Mouse (Mus musculus): ENCODE results near the gene Sh3tc1. TPM values are rescaled to one million over a fixed set of nuclear protein-coding genes. Genes with fewer than 3 reads are reported as not detected.

Gene Sh3tc1
- polyA plus RNA-seq, 1 experiment from 2014 or later, result 2.3 TPM

DNA sequence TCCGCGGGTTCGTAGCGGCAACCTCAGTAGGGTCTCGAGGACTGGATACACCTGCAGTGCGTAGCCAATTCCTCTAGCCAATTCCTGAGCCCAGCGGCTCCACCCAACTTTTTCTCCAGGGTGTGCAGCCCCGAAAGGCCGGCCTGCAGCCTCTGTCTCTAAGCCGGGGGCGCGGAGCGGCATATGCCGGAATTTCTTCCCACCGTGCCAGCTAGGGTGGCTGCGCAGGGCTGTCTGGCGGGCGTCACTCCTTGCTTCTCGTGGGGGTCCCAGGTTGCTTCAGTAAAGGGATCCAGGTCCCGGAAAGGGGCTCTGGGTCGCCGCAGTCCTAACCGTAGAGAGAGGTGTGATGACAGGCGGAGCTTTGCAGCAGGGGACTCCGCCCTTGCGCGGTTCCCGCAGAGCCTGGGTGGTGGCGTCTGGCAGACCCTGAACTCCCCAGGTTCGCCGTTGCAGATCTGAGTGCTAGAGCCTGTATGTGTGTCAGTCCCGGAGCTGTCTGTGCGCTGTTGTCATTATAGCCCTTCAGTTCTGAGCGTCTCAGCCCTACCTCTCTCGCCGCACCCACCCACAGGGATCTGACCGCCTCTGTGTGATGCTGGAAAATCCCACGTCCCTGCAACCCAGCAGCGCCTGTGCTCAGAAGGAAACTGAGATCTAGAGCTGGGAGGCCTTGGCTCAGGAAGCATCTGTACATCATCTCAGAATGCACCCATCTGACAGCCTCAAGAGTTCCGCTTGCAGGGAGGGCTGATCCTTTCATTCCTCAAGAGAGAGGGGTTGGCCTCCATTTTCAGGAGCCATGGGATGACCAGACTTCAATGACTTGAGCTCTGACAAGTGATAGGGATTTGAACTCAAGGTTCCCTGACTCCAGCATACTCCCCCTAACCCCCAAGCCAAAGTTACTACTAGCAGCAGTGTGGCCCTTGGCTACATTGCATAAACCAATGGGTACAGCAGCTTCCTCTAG is 18.6 kb upstream of the Sh3tc1 start:
- DNase-seq (ENCODE audit: low spot score) (peak; percentile 27), ATAC-seq (ENCODE audit: insufficient number of reproducible peaks, low FRiP score, low TSS enrichment, low read depth) (peak; percentile 46; the same call in 1 of the 2 replicates)
- Histone ChIP-seq H3K9ac (ENCODE audit: low read length) (no peak overlapping the region), H3K9me3 (ENCODE audit: control insufficient read depth, low read length) (no peaks in the 10 kb centered on the region), H3K4me1 (ENCODE audit: control insufficient read depth, insufficient read depth, low read length) (peaks cover 8% of the 10 kb centered on the region), H3K36me3 (ENCODE audit: control insufficient read depth, insufficient read depth, low read length) (no peaks in the 10 kb centered on the region), H3K27me3 (ENCODE audit: control insufficient read depth, insufficient read depth, low read length) (peaks cover 37% of the 10 kb centered on the region), H3K4me3 (ENCODE audit: low read depth, low read length) (peak overlapping the region; percentile 51), H3K27ac (replicated peaks; ENCODE audit: low read depth, low read length) (no peak overlapping the region), H3K4me2 (ENCODE audit: low read depth, severe bottlenecking) (peak overlapping the region; percentile 96)
- WGBS, result 1% methylated on average over 40 of the region's 40 CpGs

DNA sequence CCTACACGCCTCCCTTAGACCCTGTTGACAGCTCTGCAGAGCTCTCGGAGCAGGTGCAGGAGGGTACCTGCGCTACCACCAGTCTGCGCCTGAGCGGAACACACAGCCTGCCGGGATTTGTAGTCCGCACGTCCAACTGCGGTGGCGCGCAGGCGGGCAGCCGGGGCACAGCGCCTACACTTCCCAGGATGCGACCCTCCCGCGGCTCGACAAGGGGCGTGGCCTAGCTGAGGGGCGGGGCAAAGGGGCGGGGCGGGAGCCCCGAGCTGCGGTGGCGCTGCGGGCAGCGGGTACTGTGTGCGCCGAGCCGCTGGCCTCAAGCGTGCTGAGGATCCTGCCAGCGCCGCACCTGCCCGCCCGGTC is 17.8 kb upstream of the Sh3tc1 start, which contains the start of gene Ablim2:
Ablim2 (plus strand) TSS at position 242 of the 363 bp plus-strand sequence.
- no peak within 1 kb of the TSS for H3K9ac ChIP-seq (ENCODE audit: low read length)
- no peaks in the 10 kb centered on the region for H3K36me3 ChIP-seq (ENCODE audit: control insufficient read depth, insufficient read depth, low read length)
- peak within 1 kb of the TSS; percentile 96 for H3K4me2 ChIP-seq (ENCODE audit: low read depth, severe bottlenecking)
- peak within 1 kb of the TSS; percentile 51 for H3K4me3 ChIP-seq (ENCODE audit: low read depth, low read length)
- peaks cover 8% of the 10 kb centered on the region for H3K4me1 ChIP-seq (ENCODE audit: control insufficient read depth, insufficient read depth, low read length)
- H3K27ac ChIP-seq (replicated peaks; ENCODE audit: low read depth, low read length), result no peak within 1 kb of the TSS
- WGBS, result under 1% methylated on average over 35 of the region's 35 CpGs
- peaks cover 37% of the 10 kb centered on the region for H3K27me3 ChIP-seq (ENCODE audit: control insufficient read depth, insufficient read depth, low read length)
- DNase-seq (ENCODE audit: low spot score) (peak; percentile 93), ATAC-seq (ENCODE audit: insufficient number of reproducible peaks, low FRiP score, low TSS enrichment, low read depth) (peak; percentile 86)
- no peaks in the 10 kb centered on the region for H3K9me3 ChIP-seq (ENCODE audit: control insufficient read depth, low read length)

- ATAC-seq (ENCODE audit: insufficient number of reproducible peaks, low FRiP score, low TSS enrichment, low read depth) (0 out of 2 replicates have a peak, but pooled peaks have one; percentile 3), DNase-seq (ENCODE audit: low spot score) (no peak)
- Histone ChIP-seq H3K4me1 (ENCODE audit: control insufficient read depth, insufficient read depth, low read length) (peaks cover 8% of the 10 kb centered on the region), H3K4me2 (ENCODE audit: low read depth, severe bottlenecking) (peak overlapping the region; percentile 96), H3K27me3 (ENCODE audit: control insufficient read depth, insufficient read depth, low read length) (peaks cover 37% of the 10 kb centered on the region), H3K4me3 (ENCODE audit: low read depth, low read length) (peak overlapping the region; percentile 51), H3K27ac (replicated peaks; ENCODE audit: low read depth, low read length) (no peak overlapping the region), H3K9ac (ENCODE audit: low read length) (no peak overlapping the region), H3K9me3 (ENCODE audit: control insufficient read depth, low read length) (no peaks in the 10 kb centered on the region), H3K36me3 (ENCODE audit: control insufficient read depth, insufficient read depth, low read length) (no peaks in the 10 kb centered on the region)
- WGBS, result 13% methylated on average over 26 of the region's 26 CpGs
Observed at GRCm38 (mm10) chr5:35756997-35757638, 17.3 kb upstream of the Sh3tc1 start.

DNA sequence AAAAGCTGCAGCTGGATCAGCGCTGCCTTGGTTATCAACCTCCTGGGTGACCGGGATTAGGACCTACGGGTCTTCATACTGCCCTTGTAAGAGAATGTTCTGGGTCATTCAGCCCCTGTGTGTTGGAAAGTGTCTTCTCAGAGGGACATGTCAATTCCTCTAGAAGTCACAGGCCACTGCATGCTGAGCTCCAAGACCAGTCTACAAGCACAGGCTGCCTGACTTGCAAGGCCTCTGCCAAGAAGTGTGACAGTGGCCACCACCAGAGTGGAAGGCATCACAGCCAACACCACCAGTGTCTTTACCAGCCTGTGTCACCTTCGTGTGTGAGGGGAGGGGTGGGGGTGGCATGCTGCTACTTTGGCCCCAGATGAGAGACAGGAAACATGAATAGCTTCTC is 16.2 kb upstream of the Sh3tc1 start:
- no peak overlapping the region for H3K9ac ChIP-seq (ENCODE audit: low read length)
- H3K4me2 ChIP-seq (ENCODE audit: low read depth, severe bottlenecking), result no peak overlapping the region
- 74% methylated on average over 4 of the region's 4 CpGs for WGBS
- H3K4me3 ChIP-seq (ENCODE audit: low read depth, low read length), result no peak overlapping the region
- no peak for ATAC-seq (ENCODE audit: insufficient number of reproducible peaks, low FRiP score, low TSS enrichment, low read depth)
- H3K27ac ChIP-seq (replicated peaks; ENCODE audit: low read depth, low read length), result no peak overlapping the region
- H3K4me1 ChIP-seq (ENCODE audit: control insufficient read depth, insufficient read depth, low read length), result peaks cover 8% of the 10 kb centered on the region
- peaks cover 37% of the 10 kb centered on the region for H3K27me3 ChIP-seq (ENCODE audit: control insufficient read depth, insufficient read depth, low read length)
- H3K36me3 ChIP-seq (ENCODE audit: control insufficient read depth, insufficient read depth, low read length), result no peaks in the 10 kb centered on the region
- no peaks in the 10 kb centered on the region for H3K9me3 ChIP-seq (ENCODE audit: control insufficient read depth, low read length)
- DNase-seq (ENCODE audit: low spot score), result no peak

GRCm38 (mm10) chr5:35755131-35755733 is 15.4 kb upstream of the Sh3tc1 start:
- no peak overlapping the region for H3K4me3 ChIP-seq (ENCODE audit: low read depth, low read length)
- H3K4me1 ChIP-seq (ENCODE audit: control insufficient read depth, insufficient read depth, low read length), result peaks cover 8% of the 10 kb centered on the region
- ATAC-seq (ENCODE audit: insufficient number of reproducible peaks, low FRiP score, low TSS enrichment, low read depth), result no peak
- 32% methylated on average over 5 of the region's 5 CpGs for WGBS
- no peak overlapping the region for H3K27ac ChIP-seq (replicated peaks; ENCODE audit: low read depth, low read length)
- DNase-seq (ENCODE audit: low spot score), result peak; percentile 58
- H3K9me3 ChIP-seq (ENCODE audit: control insufficient read depth, low read length), result no peaks in the 10 kb centered on the region
- no peak overlapping the region for H3K4me2 ChIP-seq (ENCODE audit: low read depth, severe bottlenecking)
- H3K27me3 ChIP-seq (ENCODE audit: control insufficient read depth, insufficient read depth, low read length), result peaks cover 31% of the 10 kb centered on the region
- no peaks in the 10 kb centered on the region for H3K36me3 ChIP-seq (ENCODE audit: control insufficient read depth, insufficient read depth, low read length)
- no peak overlapping the region for H3K9ac ChIP-seq (ENCODE audit: low read length)

- H3K9me3 ChIP-seq (ENCODE audit: control insufficient read depth, low read length), result no peaks in the 10 kb centered on the region
- H3K4me3 ChIP-seq (ENCODE audit: low read depth, low read length), result no peak overlapping the region
- WGBS, result 88% methylated on average over 7 of the region's 7 CpGs
- H3K27me3 ChIP-seq (ENCODE audit: control insufficient read depth, insufficient read depth, low read length), result peaks cover 1% of the 10 kb centered on the region; the same call in 1 of the 2 replicates
- H3K27ac ChIP-seq (replicated peaks; ENCODE audit: low read depth, low read length), result no peak overlapping the region
- no peaks in the 10 kb centered on the region for H3K36me3 ChIP-seq (ENCODE audit: control insufficient read depth, insufficient read depth, low read length)
- no peaks in the 10 kb centered on the region for H3K4me1 ChIP-seq (ENCODE audit: control insufficient read depth, insufficient read depth, low read length)
- ATAC-seq (ENCODE audit: insufficient number of reproducible peaks, low FRiP score, low TSS enrichment, low read depth) (no peak), DNase-seq (ENCODE audit: low spot score) (no peak)
- H3K4me2 ChIP-seq (ENCODE audit: low read depth, severe bottlenecking), result no peak overlapping the region
- no peak overlapping the region for H3K9ac ChIP-seq (ENCODE audit: low read length)
Observed at GRCm38 (mm10) chr5:35751016-35751415, 11.2 kb upstream of the Sh3tc1 start.

DNA sequence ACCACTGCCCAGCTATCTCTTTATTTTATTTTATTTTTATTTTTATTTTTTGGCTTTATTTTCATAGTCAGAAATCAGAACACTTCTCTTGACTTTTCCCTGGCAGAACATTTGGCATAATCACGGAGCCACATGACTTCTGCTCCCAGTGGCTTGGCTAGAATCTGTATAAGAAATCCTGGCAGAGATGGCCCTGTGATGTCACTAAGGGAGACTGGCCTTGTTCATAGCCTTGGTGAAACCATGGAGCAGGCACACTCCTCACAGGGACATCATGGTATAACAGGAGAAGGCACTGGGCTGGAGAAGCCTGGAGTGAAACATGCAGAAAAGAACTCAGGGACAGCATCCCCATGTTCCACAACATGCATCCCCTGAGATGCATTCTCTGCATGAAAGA is 10.2 kb upstream of the Sh3tc1 start:
- no peak overlapping the region for H3K27ac ChIP-seq (replicated peaks; ENCODE audit: low read depth, low read length)
- DNase-seq (ENCODE audit: low spot score) (no peak), ATAC-seq (ENCODE audit: insufficient number of reproducible peaks, low FRiP score, low TSS enrichment, low read depth) (no peak)
- H3K4me1 ChIP-seq (ENCODE audit: control insufficient read depth, insufficient read depth, low read length), result no peaks in the 10 kb centered on the region
- H3K4me2 ChIP-seq (ENCODE audit: low read depth, severe bottlenecking), result no peak overlapping the region
- no peak overlapping the region for H3K9ac ChIP-seq (ENCODE audit: low read length)
- WGBS, result 73% methylated on average over 1 of the region's 1 CpGs
- H3K4me3 ChIP-seq (ENCODE audit: low read depth, low read length), result no peak overlapping the region
- H3K27me3 ChIP-seq (ENCODE audit: control insufficient read depth, insufficient read depth, low read length), result no peaks in the 10 kb centered on the region
- no peaks in the 10 kb centered on the region for H3K36me3 ChIP-seq (ENCODE audit: control insufficient read depth, insufficient read depth, low read length)
- no peaks in the 10 kb centered on the region for H3K9me3 ChIP-seq (ENCODE audit: control insufficient read depth, low read length)

DNA sequence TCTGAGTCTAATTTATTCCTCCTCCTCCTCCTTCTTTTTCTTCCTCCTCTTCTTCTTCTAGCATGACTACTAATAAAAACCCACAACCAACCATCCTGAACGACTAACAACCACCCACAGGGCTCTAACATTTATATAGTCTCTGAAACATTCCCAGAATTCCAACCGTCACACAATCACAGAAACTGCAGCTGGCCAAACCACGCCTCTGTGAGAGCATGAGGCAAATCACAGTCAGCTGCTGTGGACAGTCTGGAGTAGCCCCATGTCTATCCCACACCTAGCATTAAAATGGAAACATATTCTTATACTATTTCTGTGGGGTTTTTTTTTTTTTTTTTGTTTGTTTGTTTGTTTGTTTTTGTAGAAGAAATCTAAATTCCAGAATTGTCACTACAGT is 9.6 kb upstream of the Sh3tc1 start:
- H3K4me3 ChIP-seq (ENCODE audit: low read depth, low read length), result no peak overlapping the region
- no peaks in the 10 kb centered on the region for H3K27me3 ChIP-seq (ENCODE audit: control insufficient read depth, insufficient read depth, low read length)
- H3K36me3 ChIP-seq (ENCODE audit: control insufficient read depth, insufficient read depth, low read length), result no peaks in the 10 kb centered on the region
- no peak overlapping the region for H3K9ac ChIP-seq (ENCODE audit: low read length)
- no peak overlapping the region for H3K4me2 ChIP-seq (ENCODE audit: low read depth, severe bottlenecking)
- no peaks in the 10 kb centered on the region for H3K4me1 ChIP-seq (ENCODE audit: control insufficient read depth, insufficient read depth, low read length)
- DNase-seq (ENCODE audit: low spot score), result no peak
- 47% methylated on average over 3 of the region's 3 CpGs for WGBS
- H3K9me3 ChIP-seq (ENCODE audit: control insufficient read depth, low read length), result no peaks in the 10 kb centered on the region
- no peak overlapping the region for H3K27ac ChIP-seq (replicated peaks; ENCODE audit: low read depth, low read length)
- no peak for ATAC-seq (ENCODE audit: insufficient number of reproducible peaks, low FRiP score, low TSS enrichment, low read depth)
